16 mouse cellular contexts compared by ENCODE assay signal in genomic region chr1:87394594-87394993, GRCm38 (mm10). TPM values are rescaled to one million over a fixed set of nuclear protein-coding genes. Genes with fewer than 3 reads are reported as not detected.
DNase-seq lines count a peak whose midpoint lies in the region; ATAC-seq and TF ChIP-seq lines count a peak whose summit lies in the region.
"Had no signal": no experiment of that assay in that cellular context is flagged by ENCODE, and none has a peak within 500 bp of the region (broad histone marks: within the 10 kb centered on the region; RNA-seq: fewer than 3 reads in every experiment).

Kcnj13 (minus strand) TSS chr1:87394729.

- TF ChIP-seq POLR2A in small intestine, adult 2 months (IDR thresholded peaks at IDR 0.05; ENCODE audit: low read depth, low read length), result no peak
- no peak for TF ChIP-seq POLR2A in cerebellum, adult 2 months (IDR thresholded peaks at IDR 0.05; ENCODE audit: borderline replicate concordance, insufficient read depth, low read length)

- H3K9me3 ChIP-seq in kidney, embryonic 15.5 days (replicated peaks), result no peaks in the 10 kb centered on the region
- H3K9me3 ChIP-seq in embryonic facial prominence, embryonic 10.5 days, result no peaks in the 10 kb centered on the region
- no peaks in the 10 kb centered on the region for H3K9me3 ChIP-seq in hindbrain, postnatal 0 days (ENCODE audit: low read length)
- H3K9me3 ChIP-seq: forebrain, embryonic 12.5 days; heart, embryonic 13.5 days; liver, embryonic 13.5 days had no signal

- WGBS in kidney, embryonic 15.5 days, result 44% methylated on average over 6 of the region's 6 CpGs
- 46% methylated on average over 6 of the region's 6 CpGs for WGBS in embryonic facial prominence, embryonic 10.5 days
- 47% methylated on average over 6 of the region's 6 CpGs for WGBS in hindbrain, postnatal 0 days
- 42% methylated on average over 6 of the region's 6 CpGs for WGBS in small intestine, adult 2 months
- WGBS in cerebellum, adult 2 months, result 54% methylated on average over 6 of the region's 6 CpGs

- peaks cover 31% of the 10 kb centered on the region for H3K36me3 ChIP-seq in kidney, embryonic 15.5 days
- peaks cover 30% of the 10 kb centered on the region for H3K36me3 ChIP-seq in embryonic facial prominence, embryonic 10.5 days (replicated peaks)
- peaks cover 4% of the 10 kb centered on the region; the same call in 1 of the 2 replicates for H3K36me3 ChIP-seq in hindbrain, postnatal 0 days (ENCODE audit: insufficient read depth, low read length)
- H3K36me3 ChIP-seq in small intestine, adult 2 months (ENCODE audit: control insufficient read depth, insufficient read depth, low read length), result peaks cover 13% of the 10 kb centered on the region

- peak; percentile 25 for DNase-seq in kidney, adult 9 months
- peak; percentile 13 for DNase-seq in embryonic facial prominence, embryonic 10.5 days (ENCODE audit: low spot score)
- DNase-seq in hindbrain, postnatal 0 days (ENCODE audit: low spot score), result no peak
- no peak for DNase-seq in adrenal gland, postnatal 14 days
- DNase-seq in urinary bladder, postnatal 4 days (ENCODE audit: low spot score in 2 of 2), result no peak
- DNase-seq in cerebellum, adult 2 months, result no peak
- DNase-seq: adrenal gland, adult 2 months; gastrocnemius, postnatal 10 days; liver, embryonic 13.5 days had no signal

- H3K4me3 ChIP-seq in kidney, embryonic 15.5 days (replicated peaks), result no peak within 1 kb of the TSS
- no peak within 1 kb of the TSS for H3K4me3 ChIP-seq in embryonic facial prominence, embryonic 10.5 days
- H3K4me3 ChIP-seq in hindbrain, postnatal 0 days (ENCODE audit: low read length), result no peak within 1 kb of the TSS
- no peak within 1 kb of the TSS for H3K4me3 ChIP-seq in small intestine, adult 2 months (ENCODE audit: low read depth, low read length)
- H3K4me3 ChIP-seq in cerebellum, adult 2 months (replicated peaks; ENCODE audit: insufficient read depth, low read depth, low read length), result no peak within 1 kb of the TSS
- H3K4me3 ChIP-seq: forebrain, embryonic 12.5 days; heart, embryonic 13.5 days; liver, embryonic 13.5 days had no signal

- no peak within 1 kb of the TSS for H3K9ac ChIP-seq in kidney, embryonic 15.5 days
- H3K9ac ChIP-seq in hindbrain, postnatal 0 days (replicated peaks; ENCODE audit: low read length), result no peak within 1 kb of the TSS
- H3K9ac ChIP-seq: forebrain, embryonic 12.5 days; heart, embryonic 13.5 days; liver, embryonic 13.5 days had no signal

- TF ChIP-seq CTCF in hindbrain, postnatal 0 days (IDR thresholded peaks at IDR 0.05; ENCODE audit: low read depth), result no peak
- no peak for TF ChIP-seq CTCF in small intestine, adult 2 months (IDR thresholded peaks at IDR 0.05; ENCODE audit: extremely low read depth, insufficient read length, insufficient replicate concordance, low read depth, low read length)
- no peak for TF ChIP-seq CTCF in cerebellum, adult 2 months (IDR thresholded peaks at IDR 0.05; ENCODE audit: borderline replicate concordance, insufficient read depth, low read depth, low read length)

- no peak within 1 kb of the TSS for H3K27ac ChIP-seq in kidney, embryonic 15.5 days
- H3K27ac ChIP-seq in embryonic facial prominence, embryonic 10.5 days (replicated peaks), result no peak within 1 kb of the TSS
- no peak within 1 kb of the TSS for H3K27ac ChIP-seq in hindbrain, postnatal 0 days
- peak within 1 kb of the TSS; percentile 58; the same call in 1 of the 2 replicates for H3K27ac ChIP-seq in small intestine, adult 2 months (ENCODE audit: insufficient read depth, low read depth, low read length)
- H3K27ac ChIP-seq in cerebellum, adult 2 months (ENCODE audit: insufficient read depth, low read length), result no peak within 1 kb of the TSS
- H3K27ac ChIP-seq: forebrain, embryonic 12.5 days; heart, embryonic 13.5 days; liver, embryonic 13.5 days had no signal

- H3K4me1 ChIP-seq in kidney, embryonic 15.5 days, result 0 out of 2 replicates have a peak, but pooled peaks cover 2% of the 10 kb centered on the region
- peaks cover 5% of the 10 kb centered on the region for H3K4me1 ChIP-seq in embryonic facial prominence, embryonic 10.5 days
- H3K4me1 ChIP-seq in hindbrain, postnatal 0 days (ENCODE audit: insufficient read depth, low read length), result no peaks in the 10 kb centered on the region
- peaks cover 6% of the 10 kb centered on the region; the same call in 1 of the 2 replicates for H3K4me1 ChIP-seq in small intestine, adult 2 months (ENCODE audit: control insufficient read depth, insufficient read depth, insufficient read length, low read length)
- H3K4me1 ChIP-seq in cerebellum, adult 2 months (ENCODE audit: control insufficient read depth, insufficient read depth, low read length), result no peaks in the 10 kb centered on the region
- H3K4me1 ChIP-seq: liver, embryonic 13.5 days had no signal

- no peaks in the 10 kb centered on the region for H3K27me3 ChIP-seq in kidney, embryonic 15.5 days
- H3K27me3 ChIP-seq in embryonic facial prominence, embryonic 10.5 days (replicated peaks; ENCODE audit: low read depth, poor library complexity, severe bottlenecking), result no peaks in the 10 kb centered on the region
- H3K27me3 ChIP-seq in hindbrain, postnatal 0 days (ENCODE audit: insufficient read depth, low read length), result no peaks in the 10 kb centered on the region
- H3K27me3 ChIP-seq in small intestine, adult 2 months (ENCODE audit: control insufficient read depth, insufficient read depth, low read length), result no peaks in the 10 kb centered on the region
- H3K27me3 ChIP-seq in cerebellum, adult 2 months (ENCODE audit: control insufficient read depth, insufficient read depth, low read length), result no peaks in the 10 kb centered on the region
- H3K27me3 ChIP-seq: forebrain, embryonic 12.5 days; heart, embryonic 13.5 days; liver, embryonic 13.5 days; Patski had no signal

- ATAC-seq in kidney, embryonic 15.5 days (replicated peaks; ENCODE audit: low FRiP score), result no peak
- no peak for ATAC-seq in hindbrain, postnatal 0 days
- ATAC-seq: Patski had no signal

- H3K4me2 ChIP-seq in kidney, embryonic 15.5 days, result no peak within 1 kb of the TSS
- H3K4me2 ChIP-seq in hindbrain, postnatal 0 days (ENCODE audit: low read depth, low read length), result no peak within 1 kb of the TSS
- H3K4me2 ChIP-seq: forebrain, embryonic 12.5 days; heart, embryonic 13.5 days; liver, embryonic 13.5 days had no signal

RNA-seq across cellular contexts. Expression of gene Kcnj13, which starts in this region (rescaled TPM):
- polyA plus RNA-seq in kidney, embryonic 15.5 days (2015; fragmentation: Nextera tagmentation; extraction: Ambion mirVana), result 0.68 and 0.90 TPM in 2 replicates
- polyA plus RNA-seq in embryonic facial prominence, embryonic 10.5 days (2016; fragmentation: Nextera tagmentation; extraction: Ambion mirVana), result 1.4 and 1.8 TPM in 2 replicates
- total RNA-seq in hindbrain, postnatal 0 days (2014; rRNA removed), result 5.0 and 12.7 TPM in 2 replicates
- 33.2 and 37.3 TPM in 2 replicates for polyA plus RNA-seq in hindbrain, postnatal 0 days (2015; fragmentation: Nextera tagmentation; extraction: Ambion mirVana)
- 0.09 and 7.4 TPM in 2 replicates for polyA plus RNA-seq in small intestine, adult 2 months (2012; rRNA removed)
- total RNA-seq in adrenal gland, postnatal 14 days (2021), result 0.38 TPM in 1 of 2 replicates, not detected in the other
- polyA plus RNA-seq in cerebellum, adult 2 months (2012; rRNA removed), result 5.5 and 18.2 TPM in 2 replicates
- total RNA-seq: adrenal gland, adult 2 months; common myeloid progenitor, adult 5-6 weeks; megakaryocyte-erythroid progenitor cell, adult 5-6 weeks had no signal
- polyA plus RNA-seq: adrenal gland, adult 2 months had no signal

Comparison
In these comparisons a context has a peak if more than half of its experiments do, and no peak if none do; other contexts are left out.
1. DNase-seq: peak in kidney, adult 9 months (single experiment) and embryonic facial prominence, embryonic 10.5 days (single experiment); none in hindbrain, postnatal 0 days (single experiment), adrenal gland, postnatal 14 days (single experiment), urinary bladder, postnatal 4 days (0 of 2) and cerebellum, adult 2 months (0 of 2).